ENCODE assay signal across 21 mouse cellular contexts in genomic region chr17:64489769-64490335, GRCm38 (mm10).
A peak's percentile ranks its signal among the peaks of the same experiment; 100 is the strongest.
DNase-seq lines count a peak whose midpoint lies in the region; ATAC-seq lines count a peak whose summit lies in the region.
"Had no signal": no experiment of that assay in that cellular context is flagged by ENCODE, and none has a peak within 500 bp of the region (broad histone marks: within the 10 kb centered on the region; RNA-seq: fewer than 3 reads in every experiment).

No protein-coding gene starts in this region.

- ATAC-seq in liver, embryonic 11.5 days (replicated peaks; ENCODE audit: low FRiP score) = peak; percentile 73
- ATAC-seq in liver, embryonic 12.5 days = peak; percentile 69
- 0 out of 2 replicates have a peak, but pooled peaks have one; percentile 28 for ATAC-seq in liver, embryonic 15.5 days (ENCODE audit: insufficient read depth)
- ATAC-seq: activated CD4-positive, CD25-positive, alpha-beta regulatory T cell, adult 4 months had no signal

- H3K4me1 ChIP-seq in liver, embryonic 11.5 days (replicated peaks; ENCODE audit: control insufficient read depth, insufficient read depth, low read length) = no peaks in the 10 kb centered on the region
- H3K4me1 ChIP-seq in liver, embryonic 12.5 days = peaks cover 12% of the 10 kb centered on the region; the same call in 1 of the 2 replicates
- H3K4me1 ChIP-seq in liver, embryonic 15.5 days (replicated peaks) = no peaks in the 10 kb centered on the region; the same call in 1 of the 2 replicates
- H3K4me1 ChIP-seq in hindbrain, embryonic 10.5 days (replicated peaks) = 0 out of 2 replicates have a peak, but pooled peaks cover 2% of the 10 kb centered on the region

- no peak overlapping the region for H3K4me3 ChIP-seq in liver, embryonic 11.5 days (ENCODE audit: low read depth, low read length)
- no peak overlapping the region for H3K4me3 ChIP-seq in liver, embryonic 12.5 days
- no peak overlapping the region for H3K4me3 ChIP-seq in liver, embryonic 15.5 days (replicated peaks)
- H3K4me3 ChIP-seq in hindbrain, embryonic 10.5 days = no peak overlapping the region
- H3K4me3 ChIP-seq: forebrain, embryonic 10.5 days; gastrocnemius, adult 2 months; hindbrain, embryonic 13.5 days had no signal

- H3K4me2 ChIP-seq in liver, embryonic 11.5 days = no peak overlapping the region
- no peak overlapping the region for H3K4me2 ChIP-seq in liver, embryonic 12.5 days
- no peak overlapping the region for H3K4me2 ChIP-seq in liver, embryonic 15.5 days
- H3K4me2 ChIP-seq: heart, embryonic 11.5 days; hindbrain, embryonic 13.5 days had no signal

- H3K27ac ChIP-seq in liver, embryonic 11.5 days (ENCODE audit: low read depth, low read length) = no peak overlapping the region
- no peak overlapping the region for H3K27ac ChIP-seq in liver, embryonic 12.5 days
- no peak overlapping the region for H3K27ac ChIP-seq in liver, embryonic 15.5 days (replicated peaks)
- no peak overlapping the region for H3K27ac ChIP-seq in hindbrain, embryonic 10.5 days
- H3K27ac ChIP-seq: forebrain, embryonic 10.5 days; gastrocnemius, adult 2 months; hindbrain, embryonic 13.5 days had no signal

- DNase-seq in liver, embryonic 11.5 days (ENCODE audit: low spot score) = no peak
- DNase-seq in liver = no peak
- no peak for DNase-seq in thymus, postnatal 14 days
- DNase-seq in hindbrain, embryonic 10.5 days (ENCODE audit: low spot score) = no peak
- DNase-seq in layer of hippocampus, postnatal 14 days (ENCODE audit: low spot score in 2 of 2) = no peak
- DNase-seq in cerebellum, adult 11 months = no peak
- DNase-seq: adrenal gland, adult 8-10 months; adrenal gland, postnatal 25 days; cerebellum, adult 18-20 months; cerebellum, adult 9-10 months; cerebellum, postnatal 14 days; forebrain, postnatal 0 days; gastrocnemius, adult 2 months; gastrocnemius, postnatal 14 days; heart, adult 11 months had no signal

- H3K9ac ChIP-seq in liver, embryonic 11.5 days (ENCODE audit: low read depth, low read length) = no peak overlapping the region
- no peak overlapping the region for H3K9ac ChIP-seq in liver, embryonic 12.5 days
- no peak overlapping the region for H3K9ac ChIP-seq in liver, embryonic 15.5 days
- H3K9ac ChIP-seq: forebrain, postnatal 0 days; hindbrain, embryonic 13.5 days had no signal

- WGBS in liver, embryonic 11.5 days = 46% methylated on average over 2 of the region's 2 CpGs
- WGBS in liver, embryonic 12.5 days (ENCODE audit: insufficient replicate concordance) = 36% methylated on average over 2 of the region's 2 CpGs
- 19% methylated on average over 2 of the region's 2 CpGs for WGBS in liver, embryonic 15.5 days (ENCODE audit: insufficient replicate concordance)
- 86% methylated on average over 2 of the region's 2 CpGs for WGBS in hindbrain, embryonic 10.5 days

- H3K27me3 ChIP-seq in liver, embryonic 11.5 days (replicated peaks; ENCODE audit: control insufficient read depth, insufficient read depth, low read length) = no peaks in the 10 kb centered on the region
- no peaks in the 10 kb centered on the region for H3K27me3 ChIP-seq in liver, embryonic 12.5 days (replicated peaks)
- no peaks in the 10 kb centered on the region for H3K27me3 ChIP-seq in liver, embryonic 15.5 days
- H3K27me3 ChIP-seq in hindbrain, embryonic 10.5 days (ENCODE audit: insufficient read depth, poor library complexity, severe bottlenecking) = no peaks in the 10 kb centered on the region
- H3K27me3 ChIP-seq: hindbrain, embryonic 13.5 days had no signal

- H3K9me3 ChIP-seq in liver, embryonic 11.5 days (ENCODE audit: control insufficient read depth, low read length) = no peaks in the 10 kb centered on the region
- H3K9me3 ChIP-seq in liver, embryonic 12.5 days (replicated peaks) = no peaks in the 10 kb centered on the region
- H3K9me3 ChIP-seq in liver, embryonic 15.5 days (replicated peaks) = no peaks in the 10 kb centered on the region
- no peaks in the 10 kb centered on the region for H3K9me3 ChIP-seq in hindbrain, embryonic 10.5 days
- H3K9me3 ChIP-seq: forebrain, embryonic 10.5 days; hindbrain, embryonic 13.5 days had no signal

- no peaks in the 10 kb centered on the region for H3K36me3 ChIP-seq in liver, embryonic 11.5 days (ENCODE audit: control insufficient read depth, insufficient read depth, low read length)
- no peaks in the 10 kb centered on the region for H3K36me3 ChIP-seq in liver, embryonic 12.5 days
- no peaks in the 10 kb centered on the region for H3K36me3 ChIP-seq in liver, embryonic 15.5 days (replicated peaks)
- H3K36me3 ChIP-seq in hindbrain, embryonic 10.5 days = no peaks in the 10 kb centered on the region
- H3K36me3 ChIP-seq: forebrain, embryonic 10.5 days; hindbrain, embryonic 13.5 days had no signal
